Mouse (Mus musculus) bone marrow, adult 2 months (tissue): ENCODE results near the gene Coasy. TPM values are rescaled to one million over a fixed set of nuclear protein-coding genes. Genes with fewer than 3 reads are reported as not detected.

Source experiments
- H3K27ac ChIP-seq: fragments of 200-500 bp; 2 replicates; pipeline ENCODE4 v1.5.1; 2012; ENCODE audit warnings: low read depth, mild to moderate bottlenecking, control low read depth, inconsistent platforms, low read length; ENCODE audit not compliant: control insufficient read depth, poor library complexity, insufficient read depth
- H3K4me1 ChIP-seq: fragments of 200-500 bp; 2 replicates; pipeline ENCODE4 v1.6.1; 2011; ENCODE audit warnings: low read length; ENCODE audit not compliant: control insufficient read depth, insufficient read depth
- H3K4me3 ChIP-seq: fragments of 200-500 bp; replicated peaks from 2 replicates; pipeline ENCODE3; 2011; ENCODE audit warnings: mild to moderate bottlenecking, low read depth, low read length, control low read depth; ENCODE audit not compliant: control insufficient read depth
- CTCF ChIP-seq: fragments of 200-500 bp; IDR thresholded peaks from 2 replicates; pipeline ENCODE4 v1.5.1; 2011; ENCODE audit warnings: low read length, control low read depth; ENCODE audit not compliant: control insufficient read depth, insufficient read depth
- POLR2A ChIP-seq: fragments of 200-500 bp; IDR thresholded peaks from 2 replicates; pipeline ENCODE4 v1.6.1; 2011; ENCODE audit warnings: low read depth, mild to moderate bottlenecking, control low read depth, low read length, borderline replicate concordance; ENCODE audit not compliant: control insufficient read depth
- WGBS: fragments of 180-500 bp; shearing (Covaris S2); methylation state at CpG from one replicate; pipeline ENCODE4 v1.1.7; 2018; 5-methylcytosine and 5-hydroxymethylcytosine counted together
- polyA plus RNA-seq: library from polyadenylated mRNA; stranded (reverse); fragments of >200 nt; gene quantifications from 2 replicates; pipeline ENCODE4 v1.2.4, GENCODE M21; 2011; ENCODE audit warnings: low replicate concordance; ENCODE audit not compliant: missing spikeins, insufficient read depth, insufficient read length

The Coasy gene
- polyA plus RNA-seq, 1 experiment, result 25.5 TPM

GRCm38 (mm10) chr11:101065002-101065401 is 17.4 kb upstream of the Coasy start:
- no peak overlapping the region for H3K27ac ChIP-seq
- 74% methylated on average over 9 of the region's 9 CpGs for WGBS
- peaks cover 15% of the 10 kb centered on the region for H3K4me1 ChIP-seq

GRCm38 (mm10) chr11:101066549-101067412 is 15.6 kb upstream of the Coasy start:
- Histone ChIP-seq H3K4me1 (peaks cover 15% of the 10 kb centered on the region), H3K4me3 (no peak overlapping the region), H3K27ac (no peak overlapping the region)
- peak; percentile 98 for TF ChIP-seq CTCF
- TF ChIP-seq POLR2A, result no peak
- WGBS, result 26% methylated on average over 18 of the region's 18 CpGs

More at GRCm38 (mm10) chr11:101065002-101065401, 17.4 kb upstream of the Coasy start:
- no peak overlapping the region for H3K4me3 ChIP-seq
- no peak for TF ChIP-seq CTCF
- TF ChIP-seq POLR2A, result no peak

- no peaks in the 10 kb centered on the region for H3K4me1 ChIP-seq
Observed at GRCm38 (mm10) chr11:101069391-101070188, 12.8 kb upstream of the Coasy start, which contains the start of gene Naglu. Gene Naglu (plus strand): TSS chr11:101070012.

GRCm38 (mm10) chr11:101070189-101070527 is 12.2 kb upstream of the Coasy start:
- Histone ChIP-seq H3K27ac (peak overlapping the region; percentile 65; the same call in 1 of the 2 replicates), H3K4me3 (peak overlapping the region; percentile 92), H3K4me1 (no peaks in the 10 kb centered on the region)
- TF ChIP-seq CTCF (0 out of 2 replicates have a peak, but pooled peaks have one; percentile 4), POLR2A (peak; percentile 12; the same call in 1 of the 2 replicates)
- WGBS, result under 1% methylated on average over 36 of the region's 36 CpGs

More at GRCm38 (mm10) chr11:101069391-101070188, 12.8 kb upstream of the Coasy start, which contains the start of gene Naglu:
- Histone ChIP-seq H3K27ac (peak within 1 kb of the TSS; percentile 65), H3K4me3 (peak within 1 kb of the TSS; percentile 92)
- WGBS, result 4% methylated on average over 35 of the region's 35 CpGs
- TF ChIP-seq CTCF (no peak), POLR2A (peak; percentile 58; the same call in 1 of the 2 replicates)

GRCm38 (mm10) chr11:101070987-101071386 is 11.4 kb upstream of the Coasy start:
- Histone ChIP-seq H3K4me3 (no peak overlapping the region), H3K4me1 (no peaks in the 10 kb centered on the region), H3K27ac (no peak overlapping the region)
- 81% methylated on average over 6 of the region's 6 CpGs for WGBS
- TF ChIP-seq CTCF (no peak), POLR2A (no peak)

- no peak overlapping the region for H3K27ac ChIP-seq
- 87% methylated on average over 14 of the region's 14 CpGs for WGBS
- no peak overlapping the region for H3K4me3 ChIP-seq
- TF ChIP-seq POLR2A, result no peak
- no peak for TF ChIP-seq CTCF
- no peaks in the 10 kb centered on the region for H3K4me1 ChIP-seq
Observed at GRCm38 (mm10) chr11:101071810-101072428, 10.4 kb upstream of the Coasy start.

- no peak within 1 kb of the TSS for H3K4me3 ChIP-seq
- WGBS, result 85% methylated on average over 9 of the region's 9 CpGs
- TF ChIP-seq POLR2A (no peak), CTCF (no peak)
- H3K27ac ChIP-seq, result no peak within 1 kb of the TSS
- peaks cover 2% of the 10 kb centered on the region; the same call in 1 of the 2 replicates for H3K4me1 ChIP-seq
Observed at GRCm38 (mm10) chr11:101078121-101078520, 4.2 kb upstream of the Coasy start, which contains the start of gene Hsd17b1. Gene Hsd17b1 (plus strand): TSS chr11:101078411.

GRCm38 (mm10) chr11:101079746-101080145 is 2.6 kb upstream of the Coasy start:
- TF ChIP-seq CTCF (no peak), POLR2A (no peak)
- Histone ChIP-seq H3K4me3 (peak overlapping the region; percentile 33), H3K4me1 (peaks cover 2% of the 10 kb centered on the region), H3K27ac (no peak overlapping the region)
- WGBS, result 4% methylated on average over 27 of the region's 27 CpGs
